Mouse (Mus musculus): Measurements from ENCODE around the gene Crlf1.

Gene Crlf1

GRCm38 (mm10) chr8:70551558-70552161 lies 58.7 kb downstream of the Crlf1 start:
- DNase-seq (ENCODE audit: low spot score): no peak

- peak; percentile 64 for DNase-seq (ENCODE audit: low spot score)
Measured at GRCm38 (mm10) chr8:70552836-70553235, 59.9 kb downstream of the Crlf1 start.

Measured in lung, postnatal 25 days (tissue).